ENCODE assay signal across 8 mouse cellular contexts in genomic region chr10:34296911-34297298, GRCm38 (mm10). TPM values are rescaled to one million over a fixed set of nuclear protein-coding genes. Genes with fewer than 3 reads are reported as not detected.
A peak's percentile ranks its signal among the peaks of the same experiment; 100 is the strongest.
DNase-seq lines count a peak whose midpoint lies in the region; ATAC-seq and TF ChIP-seq lines count a peak whose summit lies in the region.

No protein-coding gene starts in this region.

- TF ChIP-seq CTCF in bone marrow macrophage, adult 2 months (IDR thresholded peaks at IDR 0.05; ENCODE audit: low read depth, low read length): no peak

- H3K4me1 ChIP-seq in heart, embryonic 14.5 days (ENCODE audit: control insufficient read depth in 2 of 2, insufficient read depth in 2 of 2, low read length in 2 of 2): peaks cover 17 to 36% of the 10 kb centered on the region in 2 experiments
- H3K4me1 ChIP-seq in bone marrow macrophage, adult 2 months (ENCODE audit: control insufficient read depth, insufficient read depth, low read length): peaks cover 17% of the 10 kb centered on the region
- H3K4me1 ChIP-seq in hindbrain, embryonic 11.5 days (replicated peaks; ENCODE audit: control insufficient read depth, insufficient read depth, low read length): peaks cover 12% of the 10 kb centered on the region
- peaks cover 21% of the 10 kb centered on the region for H3K4me1 ChIP-seq in midbrain, embryonic 11.5 days (ENCODE audit: control insufficient read depth, insufficient read depth, low read length)

- H3K9ac ChIP-seq in heart, embryonic 14.5 days (ENCODE audit: low read length): peak overlapping the region; percentile 83
- H3K9ac ChIP-seq in hindbrain, embryonic 11.5 days (ENCODE audit: low read depth, low read length): peak overlapping the region; percentile 53; the same call in 1 of the 2 replicates
- H3K9ac ChIP-seq in midbrain, embryonic 11.5 days (ENCODE audit: low read length): peak overlapping the region; percentile 85; the same call in 1 of the 2 replicates

- DNase-seq in heart, adult 8-10 months (ENCODE audit: low spot score): no peak
- peak; percentile 33 for DNase-seq in hindbrain, embryonic 11.5 days (ENCODE audit: low spot score)
- peak; percentile 87 for DNase-seq in midbrain, embryonic 11.5 days (ENCODE audit: low spot score, missing footprints)
- DNase-seq in thymus, postnatal 0 days (ENCODE audit: low spot score): no peak
- DNase-seq in left cerebral cortex, postnatal 10 days (ENCODE audit: extremely low spot score in 1 of 2, low spot score in 2 of 2): no peak
- no peak for DNase-seq in spleen, postnatal 36 days (ENCODE audit: low spot score in 2 of 2)

- H3K9me3 ChIP-seq in heart, embryonic 14.5 days (ENCODE audit: control insufficient read depth, low read length): no peaks in the 10 kb centered on the region
- no peaks in the 10 kb centered on the region for H3K9me3 ChIP-seq in hindbrain, embryonic 11.5 days (ENCODE audit: control insufficient read depth, low read length)
- H3K9me3 ChIP-seq in midbrain, embryonic 11.5 days (ENCODE audit: control insufficient read depth, low read length): no peaks in the 10 kb centered on the region

- no peak for ATAC-seq in heart, embryonic 14.5 days (ENCODE audit: insufficient number of reproducible peaks, insufficient read depth, low FRiP score, low read depth)
- ATAC-seq in hindbrain, embryonic 11.5 days (ENCODE audit: low FRiP score): peak; percentile 31
- peak; percentile 26; the same call in 1 of the 2 replicates for ATAC-seq in midbrain, embryonic 11.5 days (ENCODE audit: low FRiP score)

- H3K4me3 ChIP-seq in heart, embryonic 14.5 days (ENCODE audit: control insufficient read depth in 1 of 2, insufficient read depth in 1 of 2, low read depth in 1 of 2, low read length in 2 of 2): peak overlapping the region; percentile 79 to 92
- H3K4me3 ChIP-seq in bone marrow macrophage, adult 2 months (ENCODE audit: insufficient read depth, low read length): peak overlapping the region; percentile 68
- peak overlapping the region; percentile 74 for H3K4me3 ChIP-seq in hindbrain, embryonic 11.5 days (ENCODE audit: low read depth, low read length)
- peak overlapping the region; percentile 72 for H3K4me3 ChIP-seq in midbrain, embryonic 11.5 days (ENCODE audit: low read depth, low read length)

- no peaks in the 10 kb centered on the region for H3K27me3 ChIP-seq in heart, embryonic 14.5 days (ENCODE audit: control insufficient read depth, insufficient read depth, low read length)
- no peaks in the 10 kb centered on the region for H3K27me3 ChIP-seq in hindbrain, embryonic 11.5 days (ENCODE audit: control insufficient read depth, insufficient read depth, low read length)
- no peaks in the 10 kb centered on the region for H3K27me3 ChIP-seq in midbrain, embryonic 11.5 days (ENCODE audit: control insufficient read depth, insufficient read depth, low read length)

- no peaks in the 10 kb centered on the region for H3K36me3 ChIP-seq in heart, embryonic 14.5 days (ENCODE audit: control insufficient read depth, insufficient read depth, low read length)
- H3K36me3 ChIP-seq in hindbrain, embryonic 11.5 days (ENCODE audit: control insufficient read depth, insufficient read depth, low read length): no peaks in the 10 kb centered on the region
- H3K36me3 ChIP-seq in midbrain, embryonic 11.5 days (ENCODE audit: control insufficient read depth, insufficient read depth, low read length): no peaks in the 10 kb centered on the region

- no peak for TF ChIP-seq POLR2A in bone marrow macrophage, adult 2 months (IDR thresholded peaks at IDR 0.05; ENCODE audit: borderline replicate concordance, low read depth, low read length)

- peak overlapping the region in 1 of 2 experiments; percentile 78; a peak in 1 of 4 replicates for H3K27ac ChIP-seq in heart, embryonic 14.5 days (replicated peaks in 1 of 2; ENCODE audit: control insufficient read depth in 1 of 2, insufficient read depth in 1 of 2, low read depth in 2 of 2, low read length in 2 of 2)
- no peak overlapping the region for H3K27ac ChIP-seq in bone marrow macrophage, adult 2 months (ENCODE audit: insufficient read depth, low read depth, low read length)
- H3K27ac ChIP-seq in hindbrain, embryonic 11.5 days (ENCODE audit: low read depth, low read length): no peak overlapping the region
- peak overlapping the region; percentile 90; the same call in 1 of the 2 replicates for H3K27ac ChIP-seq in midbrain, embryonic 11.5 days (ENCODE audit: low read depth, low read length)

- intact Hi-C loops in left cerebral cortex, postnatal 10 days (cut with DNase I): no loop called here

- 7% methylated on average over 13 of the region's 13 CpGs for WGBS in heart, embryonic 14.5 days
- WGBS in hindbrain, embryonic 11.5 days: 4% methylated on average over 13 of the region's 13 CpGs
- 4% methylated on average over 13 of the region's 13 CpGs for WGBS in midbrain, embryonic 11.5 days

- H3K4me2 ChIP-seq in heart, embryonic 14.5 days (ENCODE audit: low read length): peak overlapping the region; percentile 96
- peak overlapping the region; percentile 33 for H3K4me2 ChIP-seq in hindbrain, embryonic 11.5 days (replicated peaks; ENCODE audit: low read depth, low read length)
- H3K4me2 ChIP-seq in midbrain, embryonic 11.5 days: peak overlapping the region; percentile 57

RNA-seq across cellular contexts. Expression of gene Tspyl4, which starts 0.3 kb away (rescaled TPM):
- polyA plus RNA-seq in heart, embryonic 14.5 days (2014; fragmentation: Nextera tagmentation; extraction: Ambion mirVana): 10.0 and 11.9 TPM in 2 replicates
- 10 to 100 TPM; 13.9 to 20.4 (median 14.5) TPM for total RNA-seq in heart, adult 8-10 months (2022)
- 8.2 and 10.6 TPM in 2 replicates for polyA plus RNA-seq in bone marrow macrophage, adult 2 months (2012; ENCODE audit: insufficient read depth, insufficient read length, missing spikeins)
- polyA plus RNA-seq in hindbrain, embryonic 11.5 days (2014; fragmentation: Nextera tagmentation; extraction: Ambion mirVana): 31.0 and 38.7 TPM in 2 replicates
- 26.9 and 32.7 TPM in 2 replicates for polyA plus RNA-seq in midbrain, embryonic 11.5 days (2014; fragmentation: Nextera tagmentation; extraction: Ambion mirVana)
- 31.0 and 32.9 TPM in 2 replicates for polyA plus RNA-seq in thymus, postnatal 0 days (2015; fragmentation: Nextera tagmentation; extraction: Ambion mirVana)
- 100 to 1,000 TPM; 335 to 337 TPM for total RNA-seq in left cerebral cortex, postnatal 10 days (2021)

RNA-seq across cellular contexts. Expression of gene Tspyl1, which starts 14.9 kb away (rescaled TPM):
- 67.1 and 70.7 TPM in 2 replicates for polyA plus RNA-seq in heart, embryonic 14.5 days (2014; fragmentation: Nextera tagmentation; extraction: Ambion mirVana)
- total RNA-seq in heart, adult 8-10 months (2022): 10 to 100 TPM; 65.2 to 73.0 (median 68.1) TPM
- polyA plus RNA-seq in bone marrow macrophage, adult 2 months (2012; ENCODE audit: insufficient read depth, insufficient read length, missing spikeins): 74.2 and 74.4 TPM in 2 replicates
- polyA plus RNA-seq in hindbrain, embryonic 11.5 days (2014; fragmentation: Nextera tagmentation; extraction: Ambion mirVana): 80.5 and 82.8 TPM in 2 replicates
- polyA plus RNA-seq in midbrain, embryonic 11.5 days (2014; fragmentation: Nextera tagmentation; extraction: Ambion mirVana): 68.8 and 76.8 TPM in 2 replicates
- polyA plus RNA-seq in thymus, postnatal 0 days (2015; fragmentation: Nextera tagmentation; extraction: Ambion mirVana): 77.6 and 82.6 TPM in 2 replicates
- 100 to 1,000 TPM; 103 to 105 TPM for total RNA-seq in left cerebral cortex, postnatal 10 days (2021)

Comparison
In these comparisons a context has a peak if more than half of its experiments do, and no peak if none do; other contexts are left out.
1. H3K4me2 ChIP-seq: peak in every context shown above with its lines; median percentile 96 in heart, embryonic 14.5 days; 57 in midbrain, embryonic 11.5 days; 33 in hindbrain, embryonic 11.5 days.
2. DNase-seq: peak in hindbrain, embryonic 11.5 days (single experiment) and midbrain, embryonic 11.5 days (single experiment); none in heart, adult 8-10 months (single experiment), thymus, postnatal 0 days (single experiment), left cerebral cortex, postnatal 10 days (0 of 2) and spleen, postnatal 36 days (0 of 2).
3. Peak in every context shown above with its lines, with median percentiles within 50 percentile points of each other: H3K4me3 ChIP-seq and H3K9ac ChIP-seq.